9 mouse cellular contexts compared by ENCODE assay signal in the genomic region with DNA sequence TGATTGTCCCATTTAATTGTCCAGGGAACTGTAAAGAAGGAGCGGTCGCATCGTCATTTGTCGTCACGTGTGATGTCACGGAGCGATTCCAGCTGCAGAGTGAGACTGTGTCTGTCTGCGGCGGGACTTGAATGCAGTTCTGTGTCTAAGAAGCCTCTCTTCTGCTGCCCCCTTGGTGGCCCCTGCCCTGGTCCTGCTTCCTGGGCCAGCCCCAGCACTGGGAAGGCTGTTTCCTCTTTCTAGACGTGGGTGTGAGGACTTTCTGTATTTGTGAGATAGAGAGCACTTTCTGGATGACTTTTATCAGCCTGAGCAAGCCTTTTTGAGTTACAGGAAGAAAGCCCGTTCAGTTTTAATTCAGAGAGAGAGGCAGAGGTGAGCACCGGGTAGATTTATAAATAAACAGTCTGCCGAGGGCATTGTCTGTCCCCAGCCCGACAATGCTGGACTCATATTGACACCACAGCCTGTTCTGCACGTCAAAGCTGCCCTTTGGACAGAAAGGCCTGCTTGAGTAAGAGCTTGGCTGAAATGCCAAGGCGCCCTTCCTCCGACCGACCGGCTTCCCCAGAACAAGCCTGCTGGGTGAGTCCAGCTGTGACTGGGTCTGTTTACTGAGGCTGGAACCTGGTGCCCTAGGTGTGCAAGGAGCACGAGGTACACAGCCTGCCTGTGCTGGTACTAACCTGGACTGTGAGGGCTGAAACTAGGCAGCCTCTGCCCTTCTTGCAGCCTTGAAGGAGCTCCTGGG. TPM values are rescaled to one million over a fixed set of nuclear protein-coding genes. Genes with fewer than 3 reads are reported as not detected.
DNase-seq lines count a peak whose midpoint lies in the region; ATAC-seq and TF ChIP-seq lines count a peak whose summit lies in the region.
"Had no signal": no experiment of that assay in that cellular context is flagged by ENCODE, and none has a peak within 500 bp of the region (broad histone marks: within the 10 kb centered on the region; RNA-seq: fewer than 3 reads in every experiment).

No protein-coding gene starts in this region.

- H3K27me3 ChIP-seq in hindbrain, embryonic 14.5 days (ENCODE audit: control insufficient read depth, insufficient read depth, low read length), result no peaks in the 10 kb centered on the region
- no peaks in the 10 kb centered on the region for H3K27me3 ChIP-seq in liver, adult 2 months (ENCODE audit: control insufficient read depth, insufficient read depth, low read length)
- no peaks in the 10 kb centered on the region for H3K27me3 ChIP-seq in midbrain, embryonic 15.5 days (replicated peaks)
- H3K27me3 ChIP-seq in thymus, adult 2 months (ENCODE audit: control insufficient read depth, insufficient read depth, low read length), result no peaks in the 10 kb centered on the region
- H3K27me3 ChIP-seq: neural tube, embryonic 12.5 days had no signal

- no peak overlapping the region for H3K4me3 ChIP-seq in hindbrain, embryonic 14.5 days (replicated peaks; ENCODE audit: low read length)
- no peak overlapping the region for H3K4me3 ChIP-seq in liver, adult 2 months (ENCODE audit: insufficient read depth, low read depth, low read length)
- no peak overlapping the region for H3K4me3 ChIP-seq in midbrain, embryonic 15.5 days
- H3K4me3 ChIP-seq in thymus, adult 2 months (ENCODE audit: control insufficient read depth, insufficient read depth, low read length), result no peak overlapping the region
- H3K4me3 ChIP-seq: neural tube, embryonic 12.5 days had no signal

- H3K36me3 ChIP-seq in hindbrain, embryonic 14.5 days (replicated peaks; ENCODE audit: control insufficient read depth, insufficient read depth), result no peaks in the 10 kb centered on the region
- H3K36me3 ChIP-seq in liver, adult 2 months (ENCODE audit: control insufficient read depth, insufficient read depth, low read length), result no peaks in the 10 kb centered on the region
- H3K36me3 ChIP-seq in midbrain, embryonic 15.5 days (replicated peaks), result no peaks in the 10 kb centered on the region
- no peaks in the 10 kb centered on the region for H3K36me3 ChIP-seq in thymus, adult 2 months (ENCODE audit: control insufficient read depth, insufficient read depth, low read length)
- H3K36me3 ChIP-seq: neural tube, embryonic 12.5 days had no signal

- peaks cover 68% of the 10 kb centered on the region for H3K79me2 ChIP-seq in liver, adult 2 months (ENCODE audit: control insufficient read depth, insufficient read depth, low read length)

- H3K4me2 ChIP-seq in hindbrain, embryonic 14.5 days (replicated peaks), result no peak overlapping the region
- H3K4me2 ChIP-seq in midbrain, embryonic 15.5 days, result no peak overlapping the region
- H3K4me2 ChIP-seq: neural tube, embryonic 12.5 days had no signal

- no peak for TF ChIP-seq CTCF in liver, adult 2 months (IDR thresholded peaks at IDR 0.05; ENCODE audit: low read depth, low read length)
- no peak for TF ChIP-seq CTCF in thymus, adult 2 months (IDR thresholded peaks at IDR 0.05; ENCODE audit: borderline replicate concordance, control insufficient read depth, extremely low read depth, insufficient read depth, low read length, poor library complexity)

- TF ChIP-seq POLR2A in liver, adult 2 months (IDR thresholded peaks at IDR 0.05; ENCODE audit: extremely low read depth, insufficient read depth, low read length), result no peak
- TF ChIP-seq POLR2A in thymus, adult 2 months (IDR thresholded peaks at IDR 0.05; ENCODE audit: control insufficient read depth, extremely low read depth, insufficient read depth, low read length, poor library complexity), result no peak

- no peaks in the 10 kb centered on the region for H3K9me3 ChIP-seq in hindbrain, embryonic 14.5 days (ENCODE audit: control insufficient read depth, low read length)
- H3K9me3 ChIP-seq in midbrain, embryonic 15.5 days, result no peaks in the 10 kb centered on the region
- H3K9me3 ChIP-seq: neural tube, embryonic 12.5 days had no signal

- peak overlapping the region; percentile 35; the same call in 1 of the 2 replicates for H3K9ac ChIP-seq in hindbrain, embryonic 14.5 days
- peak overlapping the region; percentile 53 for H3K9ac ChIP-seq in liver, adult 2 months (ENCODE audit: low read depth, low read length)
- H3K9ac ChIP-seq in midbrain, embryonic 15.5 days, result no peak overlapping the region
- H3K9ac ChIP-seq: neural tube, embryonic 12.5 days had no signal

- 50% methylated on average over 20 of the region's 20 CpGs for WGBS in hindbrain, embryonic 14.5 days
- 21% methylated on average over 20 of the region's 20 CpGs for WGBS in liver, adult 2 months
- 52% methylated on average over 20 of the region's 20 CpGs for WGBS in midbrain, embryonic 15.5 days
- WGBS in thymus, adult 2 months, result 49% methylated on average over 20 of the region's 20 CpGs

- ATAC-seq in erythroid progenitor cell, adult 5-6 weeks (replicated peaks; ENCODE audit: low FRiP score, poor library complexity, severe bottlenecking), result peak; percentile 66
- no peak for ATAC-seq in hindbrain, embryonic 14.5 days (ENCODE audit: low FRiP score)
- ATAC-seq in midbrain, embryonic 15.5 days (replicated peaks), result no peak

- peaks cover 91% of the 10 kb centered on the region for H3K4me1 ChIP-seq in hindbrain, embryonic 14.5 days (replicated peaks; ENCODE audit: control insufficient read depth, insufficient read depth, low read length)
- H3K4me1 ChIP-seq in liver, adult 2 months (ENCODE audit: control insufficient read depth, insufficient read depth, low read length), result peaks cover 67% of the 10 kb centered on the region
- H3K4me1 ChIP-seq in midbrain, embryonic 15.5 days, result peaks cover 97% of the 10 kb centered on the region
- H3K4me1 ChIP-seq in thymus, adult 2 months (replicated peaks; ENCODE audit: control insufficient read depth, insufficient read depth, low read length), result peaks cover 60% of the 10 kb centered on the region

- H3K27ac ChIP-seq in hindbrain, embryonic 14.5 days, result peak overlapping the region; percentile 64
- peak overlapping the region; percentile 90 for H3K27ac ChIP-seq in liver, adult 2 months (replicated peaks; ENCODE audit: insufficient read depth, low read depth, low read length)
- peak overlapping the region; percentile 39 for H3K27ac ChIP-seq in midbrain, embryonic 15.5 days
- H3K27ac ChIP-seq in thymus, adult 2 months (ENCODE audit: control insufficient read depth, insufficient read depth, low read length), result no peak overlapping the region
- H3K27ac ChIP-seq: neural tube, embryonic 12.5 days had no signal

- DNase-seq in thymus, postnatal 25 days, result peak; percentile 30
- no peak for DNase-seq in thymus, adult 18-20 months
- DNase-seq in hindbrain, embryonic 14.5 days (ENCODE audit: low spot score), result no peak
- peak; percentile 99 for DNase-seq in liver, adult 2 months (ENCODE audit: extremely low read depth, low read depth, low spot score)
- DNase-seq in ovary, postnatal 10 days (ENCODE audit: low spot score), result no peak
- no peak for DNase-seq in thymus, adult 2 months

RNA-seq across cellular contexts. Expression of a gene that starts 22.1 kb away (rescaled TPM):
- total RNA-seq in erythroid progenitor cell, adult 5-6 weeks (2015; ENCODE audit: low replicate concordance), result 20.9 and 36.0 TPM in 2 replicates
- total RNA-seq in erythroid progenitor cell, adult 5-6 weeks (2017; ENCODE audit: low replicate concordance), result 4.0 and 4.6 TPM in 2 replicates
- polyA plus RNA-seq in hindbrain, embryonic 14.5 days (2014; fragmentation: Nextera tagmentation; extraction: Ambion mirVana), result 70.0 and 70.6 TPM in 2 replicates
- 5.3 and 10.1 TPM in 2 replicates for total RNA-seq in liver, adult 2 months (2014; rRNA removed)
- polyA plus RNA-seq in liver, adult 2 months (2012; rRNA removed), result 10.2 and 11.0 TPM in 2 replicates
- polyA plus RNA-seq in midbrain, embryonic 15.5 days (2015; fragmentation: Nextera tagmentation; extraction: Ambion mirVana), result 77.3 and 78.8 TPM in 2 replicates
- polyA plus RNA-seq in thymus, adult 2 months (2012; rRNA removed), result 58.9 and 93.6 TPM in 2 replicates

Comparison
In these comparisons a context has a peak if more than half of its experiments do, and no peak if none do; other contexts are left out.
1. DNase-seq: peak in thymus, postnatal 25 days (single experiment) and liver, adult 2 months (single experiment); none in thymus, adult 18-20 months (0 of 2), hindbrain, embryonic 14.5 days (single experiment), ovary, postnatal 10 days (single experiment) and thymus, adult 2 months (single experiment).